Mouse (Mus musculus) testis, adult 2 months (tissue): ENCODE data around the gene Speer4d.
"Not testable (repeated sequence)": the region's sequence is repeated elsewhere in the genome, so short reads cannot be mapped to it uniquely, and the experiment has no call there.

ENCODE experiments used
- CTCF ChIP-seq: fragments of 200-500 bp; IDR thresholded peaks from 2 replicates; pipeline ENCODE4 v1.5.1; 2012; ENCODE audit warnings: low read depth, mild to moderate bottlenecking, inconsistent platforms, low read length, moderate library complexity; ENCODE audit not compliant: control insufficient read depth, insufficient read depth, insufficient replicate concordance
- POLR2A ChIP-seq: fragments of 200-500 bp; IDR thresholded peaks from 2 replicates; pipeline ENCODE4 v1.6.1; 2012; ENCODE audit warnings: low read depth, mild to moderate bottlenecking, inconsistent platforms, low read length, moderate library complexity; ENCODE audit not compliant: control insufficient read depth

DNA sequence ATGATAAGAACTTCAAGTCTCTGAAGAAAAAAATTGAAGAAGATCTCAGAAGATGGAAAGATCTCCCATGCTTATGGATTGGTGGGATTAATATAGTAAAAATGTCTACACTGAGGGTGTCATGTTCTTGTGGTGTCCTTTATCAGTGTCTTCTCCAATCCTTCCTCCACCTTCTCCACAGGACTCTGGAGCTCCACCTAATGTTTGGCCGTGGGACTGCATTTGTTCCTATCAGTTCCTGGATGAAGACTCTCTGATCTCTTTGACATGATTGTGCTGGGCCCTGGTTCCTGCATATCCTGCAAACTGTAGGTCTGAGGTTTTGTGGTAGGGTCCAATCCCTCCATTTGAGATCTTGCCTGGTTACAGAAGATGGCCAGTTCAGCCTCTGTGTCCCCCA, 9.3 kb downstream of the Speer4d start:
- TF ChIP-seq CTCF, POLR2A: not testable (repeated sequence)
